Mouse (Mus musculus): ENCODE measurements around the gene Ncapd2.

DNA sequence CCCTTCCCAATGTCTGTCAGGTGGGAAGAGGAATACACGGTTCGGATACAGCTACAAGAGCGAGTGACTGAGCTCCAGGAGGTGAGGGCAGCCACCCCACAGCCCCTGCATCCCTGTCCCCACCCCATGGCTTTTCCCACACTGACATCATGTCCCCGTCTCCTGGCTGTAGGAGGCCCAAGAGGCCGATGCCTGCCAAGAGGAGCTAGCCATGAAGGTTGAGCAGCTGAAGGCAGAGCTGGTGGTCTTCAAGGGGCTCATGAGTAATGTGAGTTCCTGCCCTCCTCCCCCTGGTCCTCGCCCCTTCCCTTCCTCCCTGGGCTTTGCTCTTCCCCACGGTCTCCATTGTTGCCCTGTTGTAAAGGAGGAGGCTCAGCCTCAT lies 41.9 kb downstream of the Ncapd2 start:
- no peak for TF ChIP-seq CTCF (IDR thresholded peaks at IDR 0.05; ENCODE audit: low read depth)
- TF ChIP-seq EP300 (IDR thresholded peaks at IDR 0.05; ENCODE audit: low read depth): no peak

Data from liver, postnatal 0 days (tissue).